Mouse (Mus musculus) Patski (cell line): ENCODE measurements around the gene Zc3hc1. TPM values are rescaled to one million over a fixed set of nuclear protein-coding genes. Genes with fewer than 3 reads are reported as not detected.

Source experiments
- ATAC-seq: fragments of 100-300 bp; one replicate; pipeline ENCODE4 v1.8.0; 2021
- CTCF ChIA-PET: fragments of 350-600 bp; sonication (Branson Sonifier 250); formaldehyde crosslinking; loops from one replicate; lab custom pipeline; 2022; ENCODE audit warnings: inconsistent platforms; lab: Charles Lee
- POLR2A ChIA-PET: fragments of 350-600 bp; sonication (Branson Sonifier 250); formaldehyde crosslinking; loops from one replicate; lab custom pipeline; 2022; ENCODE audit warnings: antibody characterized with exemption, inconsistent platforms; lab: Charles Lee
- DNase-seq: peaks from one replicate; pipeline ENCODE4 v3.0.0-alpha.2; 2011; ENCODE audit warnings: low read depth, low spot score
- H3K27me3 ChIP-seq: fragments of 371-371 bp; one replicate; pipeline ENCODE4 v1.5.1; 2021
- CTCF ChIP-seq: fragments of 100-300 bp; IDR thresholded peaks from one replicate; pipeline ENCODE4 v1.5.1; 2021
- in situ Hi-C: fragments of 300-500 bp; cut with MboI; formaldehyde crosslinking; loops from 3 replicates; pipeline ENCODE4 v1.11.1; 2018; ENCODE audit warnings: low pct_unique_long_range_greater_than_20kb, mixed read lengths
- polyA plus RNA-seq: library from polyadenylated mRNA; unstranded; gene quantifications from one replicate; pipeline ENCODE4 v1.2.3, GENCODE M21; 2021

Zc3hc1 gene
- polyA plus RNA-seq, 1 experiment from 2014 or later: 41.7 TPM

DNA sequence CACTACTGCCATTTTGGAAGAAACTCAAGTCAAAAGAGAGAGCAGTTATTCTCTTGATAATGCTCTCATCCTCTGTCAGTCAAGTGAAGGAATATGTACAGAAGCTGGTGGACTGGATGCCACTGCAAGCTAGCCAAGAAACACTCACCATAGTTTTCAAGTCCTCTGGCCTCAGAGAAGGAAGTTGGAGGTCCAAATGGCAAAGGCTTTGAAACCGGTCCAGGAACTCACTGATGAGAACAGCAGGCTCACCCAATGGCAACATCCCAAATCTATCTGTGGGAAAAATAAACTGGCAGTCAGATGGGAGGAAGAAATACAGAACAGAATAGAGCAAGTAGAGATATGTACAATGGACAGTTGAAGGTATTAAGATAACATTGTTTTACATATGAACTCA, 15.0 kb downstream of the Zc3hc1 start:
- ChIA-PET POLR2A (no interaction called here), CTCF (interaction anchor here (1.7 kb wide), 1 partner anchor 12 kb away, joined by 5 read pairs; no protein-coding TSS in a partner anchor)
- no peaks in the 10 kb centered on the region for H3K27me3 ChIP-seq
- in situ Hi-C loops: no loop called here
- DNase-seq (no peak), ATAC-seq (no peak)
- TF ChIP-seq CTCF: no peak

- in situ Hi-C loops: loop anchor here (25.0 kb wide), 2 partner anchors 288 to 538 kb away; no protein-coding TSS in a partner anchor
- DNase-seq (no peak), ATAC-seq (no peak)
- ChIA-PET POLR2A (no interaction called here), CTCF (no interaction called here)
- TF ChIP-seq CTCF: no peak
- H3K27me3 ChIP-seq: no peaks in the 10 kb centered on the region
Observed at GRCm38 (mm10) chr6:30374731-30375510, 15.9 kb downstream of the Zc3hc1 start.

DNA sequence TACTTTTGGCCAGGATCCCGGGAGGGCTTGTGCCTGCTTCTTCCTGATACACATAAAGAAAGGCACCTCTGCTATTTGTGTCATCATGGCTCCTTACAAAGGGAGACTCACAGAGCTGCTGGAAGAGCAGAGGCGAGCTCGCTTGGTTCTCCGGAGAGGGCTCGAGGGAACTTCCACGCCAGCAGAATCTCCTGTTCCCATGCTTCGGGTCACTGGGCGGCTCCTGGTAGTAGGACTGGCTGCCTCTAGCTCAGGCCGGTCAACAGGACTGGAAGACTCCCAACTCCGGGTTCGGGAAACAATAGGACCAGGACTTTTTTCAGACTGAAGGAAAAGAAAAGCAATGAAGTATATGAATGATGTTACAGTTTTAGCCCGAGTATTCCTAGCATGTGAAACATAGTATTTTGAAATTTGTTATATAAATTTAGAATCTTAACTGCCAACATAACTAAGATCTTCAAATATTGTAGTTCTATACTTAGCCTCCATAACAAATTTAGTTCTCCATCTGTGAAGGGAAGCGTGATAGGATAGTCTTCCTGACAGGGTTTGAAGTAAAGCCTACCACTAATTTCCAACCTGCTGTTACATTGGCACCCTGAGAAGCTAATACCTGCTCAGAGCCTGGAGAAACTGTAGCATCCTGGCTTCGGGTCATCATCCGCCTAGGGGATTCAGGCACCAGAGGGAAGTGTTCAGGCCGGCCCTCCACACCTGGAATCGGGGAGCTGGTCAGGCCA, 18.0 kb downstream of the Zc3hc1 start:
- ChIA-PET POLR2A (no interaction called here), CTCF (no interaction called here)
- ATAC-seq: no peak
- no peaks in the 10 kb centered on the region for H3K27me3 ChIP-seq
- TF ChIP-seq CTCF: no peak
- in situ Hi-C loops: loop anchor here (25.0 kb wide), 2 partner anchors 285 to 535 kb away; no protein-coding TSS in a partner anchor
- DNase-seq: no peak

GRCm38 (mm10) chr6:30369291-30369690, 21.5 kb downstream of the Zc3hc1 start:
- CTCF ChIA-PET: interaction anchor here (1.2 to 1.3 kb wide), 2 partner anchors 18 to 71 kb away, joined by 3 to 4 read pairs; no protein-coding TSS in a partner anchor
- peak; percentile 52 for TF ChIP-seq CTCF
- no peak for ATAC-seq
- no peaks in the 10 kb centered on the region for H3K27me3 ChIP-seq
- in situ Hi-C loops: loop anchor here (25.0 kb wide), 2 partner anchors 282 to 532 kb away; no protein-coding TSS in a partner anchor
- DNase-seq: no peak
- POLR2A ChIA-PET: no interaction called here

- POLR2A ChIA-PET: interaction anchor here (0.6 kb wide), 1 partner anchor 9 kb away, joined by 4 read pairs; no protein-coding TSS in a partner anchor
- in situ Hi-C loops: loop anchor here (25.0 kb wide), 2 partner anchors 277 to 527 kb away; no protein-coding TSS in a partner anchor
- ATAC-seq (no peak), DNase-seq (no peak)
- H3K27me3 ChIP-seq: no peaks in the 10 kb centered on the region
- CTCF ChIA-PET: no interaction called here
- no peak for TF ChIP-seq CTCF
Observed at GRCm38 (mm10) chr6:30363808-30364207, 27.0 kb downstream of the Zc3hc1 start.

DNA sequence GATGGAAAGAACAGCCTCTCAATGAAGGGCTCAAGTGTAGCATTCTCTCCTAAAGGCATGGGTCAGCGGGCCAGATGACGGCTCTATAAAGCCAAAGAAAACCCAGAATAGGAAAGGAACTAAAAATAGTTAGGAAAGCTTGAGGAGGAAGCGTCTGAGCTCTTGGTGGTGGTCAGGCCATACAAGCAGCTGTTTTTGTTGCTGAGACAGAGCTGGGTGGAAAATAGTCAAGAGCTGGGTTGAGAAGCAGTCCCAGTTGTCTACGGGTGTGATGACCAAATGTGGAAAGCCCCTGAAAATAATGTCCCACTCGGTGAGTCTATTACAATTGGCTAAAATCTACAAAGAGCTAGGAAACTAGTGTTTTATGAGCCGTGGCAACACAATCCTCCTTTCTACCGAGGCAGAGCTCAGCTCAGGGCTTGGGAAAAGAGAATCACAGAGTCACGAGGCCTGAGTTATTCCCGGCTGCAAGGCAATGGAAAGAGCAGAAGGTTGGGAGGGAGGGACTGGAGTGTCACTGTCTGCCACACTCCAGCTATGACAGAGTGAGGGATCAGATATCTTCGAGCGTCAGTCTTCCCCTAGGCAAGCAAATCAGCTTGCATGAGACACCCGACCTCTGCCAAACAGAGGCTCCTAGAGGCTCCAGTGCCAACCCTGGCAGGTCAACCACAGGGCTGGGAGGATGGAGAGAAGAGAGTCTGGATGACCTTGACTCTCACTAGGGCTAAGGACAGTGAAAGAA, 30.9 kb downstream of the Zc3hc1 start:
- ATAC-seq (peak; percentile 80), DNase-seq (peak; percentile 86)
- TF ChIP-seq CTCF: no peak
- in situ Hi-C loops: loop anchor here (25.0 kb wide), 2 partner anchors 273 to 523 kb away; no protein-coding TSS in a partner anchor
- ChIA-PET CTCF (interaction anchor here (0.9 to 2.0 kb wide), 6 partner anchors 26 to 150 kb away, joined by 3 to 9 read pairs (median 4); no protein-coding TSS in a partner anchor), POLR2A (interaction anchor here (1.2 kb wide), 1 partner anchor 74 kb away, joined by 4 read pairs; no protein-coding TSS in a partner anchor)
- no peaks in the 10 kb centered on the region for H3K27me3 ChIP-seq

GRCm38 (mm10) chr6:30357561-30358177, 33.2 kb downstream of the Zc3hc1 start:
- no peak for TF ChIP-seq CTCF
- H3K27me3 ChIP-seq: no peaks in the 10 kb centered on the region
- ChIA-PET CTCF (interaction anchor here (0.7 to 1.2 kb wide), 3 partner anchors 105 to 268 kb away, joined by 3 read pairs; no protein-coding TSS in a partner anchor), POLR2A (no interaction called here)
- in situ Hi-C loops: loop anchor here (25.0 kb wide), 2 partner anchors 270 to 520 kb away; no protein-coding TSS in a partner anchor
- DNase-seq (no peak), ATAC-seq (no peak)

- ChIA-PET POLR2A (interaction anchor here (0.6 kb wide), 1 partner anchor 700 kb away, joined by 5 read pairs; no protein-coding TSS in a partner anchor), CTCF (interaction anchor here (1.2 kb wide), 1 partner anchor 69 kb away, joined by 3 read pairs; no protein-coding TSS in a partner anchor)
- no peak for ATAC-seq
- no peak for TF ChIP-seq CTCF
- in situ Hi-C loops: loop anchor here (25.0 kb wide), 2 partner anchors 269 to 519 kb away; no protein-coding TSS in a partner anchor
- no peak for DNase-seq
- no peaks in the 10 kb centered on the region for H3K27me3 ChIP-seq
Observed at GRCm38 (mm10) chr6:30356680-30357079, 34.1 kb downstream of the Zc3hc1 start.

GRCm38 (mm10) chr6:30356161-30356560, 34.7 kb downstream of the Zc3hc1 start:
- ATAC-seq (no peak), DNase-seq (no peak)
- H3K27me3 ChIP-seq: no peaks in the 10 kb centered on the region
- ChIA-PET CTCF (interaction anchor here (0.8 to 1.3 kb wide), 3 partner anchors 10 to 110 kb away, joined by 3 read pairs; no protein-coding TSS in a partner anchor), POLR2A (interaction anchor here (1.4 to 1.6 kb wide), 2 partner anchors 53 to 56 kb away, joined by 6 to 8 read pairs; no protein-coding TSS in a partner anchor)
- in situ Hi-C loops: loop anchor here (25.0 kb wide), 2 partner anchors 269 to 519 kb away; no protein-coding TSS in a partner anchor
- TF ChIP-seq CTCF: no peak
